Mouse (Mus musculus) gonadal fat pad, adult 2 months (tissue): Measurements from ENCODE around the gene Itprid1. TPM values are rescaled to one million over a fixed set of nuclear protein-coding genes. Genes with fewer than 3 reads are reported as not detected.

Experiments
- DNase-seq: peaks from one replicate; pipeline ENCODE4 v3.0.0-alpha.2; 2012; ENCODE audit warnings: low read depth
- polyA plus RNA-seq: library from polyadenylated mRNA; depleted of rRNA; stranded (reverse); fragments of >200 nt; gene quantifications from 2 replicates; pipeline ENCODE4 v1.2.3, GENCODE M21; 2012

Gene Itprid1
- polyA plus RNA-seq, 1 experiment, result 0.34 TPM

- DNase-seq, result no peak
Measured at GRCm38 (mm10) chr6:55887598-55887997, 50.9 kb downstream of the Itprid1 start.

GRCm38 (mm10) chr6:55901568-55902328 lies 65.1 kb downstream of the Itprid1 start:
- DNase-seq, result no peak

GRCm38 (mm10) chr6:55902329-55902605 lies 65.6 kb downstream of the Itprid1 start:
- no peak for DNase-seq

- DNase-seq, result no peak
Measured at GRCm38 (mm10) chr6:55919206-55919605, 82.5 kb downstream of the Itprid1 start.

GRCm38 (mm10) chr6:55920282-55920720 lies 83.6 kb downstream of the Itprid1 start:
- DNase-seq, result no peak

- DNase-seq, result no peak
Measured at GRCm38 (mm10) chr6:55920866-55921630, 84.4 kb downstream of the Itprid1 start.

- no peak for DNase-seq
Measured at GRCm38 (mm10) chr6:55944709-55945108, 108.0 kb downstream of the Itprid1 start.

GRCm38 (mm10) chr6:55950345-55951110 lies 113.8 kb downstream of the Itprid1 start:
- DNase-seq, result peak; percentile 6

- DNase-seq, result no peak
Measured at GRCm38 (mm10) chr6:55972998-55973397, 136.3 kb downstream of the Itprid1 start.

- DNase-seq, result no peak
Measured at GRCm38 (mm10) chr6:55979766-55980165, 143.1 kb downstream of the Itprid1 start.

GRCm38 (mm10) chr6:56008711-56009110 lies 172.0 kb downstream of the Itprid1 start:
- DNase-seq, result no peak

- DNase-seq, result no peak
Measured at GRCm38 (mm10) chr6:56012384-56012783, 175.7 kb downstream of the Itprid1 start.

GRCm38 (mm10) chr6:56017291-56017994 lies 180.7 kb downstream of the Itprid1 start, which contains the start of gene Ppp1r17:
Gene Ppp1r17, plus strand, starts transcription at chr6:56017497.
- DNase-seq, result no peak

- no peak for DNase-seq
Measured at GRCm38 (mm10) chr6:56019632-56020031, 182.9 kb downstream of the Itprid1 start.

- no peak for DNase-seq
Measured at GRCm38 (mm10) chr6:56025533-56025932, 188.8 kb downstream of the Itprid1 start.

GRCm38 (mm10) chr6:56027318-56027717 lies 190.6 kb downstream of the Itprid1 start:
- DNase-seq, result no peak

GRCm38 (mm10) chr6:56027966-56028365 lies 191.3 kb downstream of the Itprid1 start:
- DNase-seq, result no peak
